Mouse (Mus musculus): ENCODE results near the gene Uba5. TPM values are rescaled to one million over a fixed set of nuclear protein-coding genes. Genes with fewer than 3 reads are reported as not detected.

The Uba5 gene
- polyA plus RNA-seq, 1 experiment from 2014 or later: 65.5 TPM

- no peak overlapping the region for H3K4me3 ChIP-seq
- no peaks in the 10 kb centered on the region for H3K4me1 ChIP-seq (replicated peaks)
- H3K4me2 ChIP-seq: no peak overlapping the region
- H3K9ac ChIP-seq: no peak overlapping the region
- no peak overlapping the region for H3K27ac ChIP-seq
- WGBS: 95% methylated on average over 5 of the region's 5 CpGs
- 0 out of 2 replicates have a peak, but pooled peaks cover 4% of the 10 kb centered on the region for H3K36me3 ChIP-seq
- no peak for ATAC-seq (ENCODE audit: low FRiP score)
- H3K9me3 ChIP-seq: no peaks in the 10 kb centered on the region
- no peaks in the 10 kb centered on the region for H3K27me3 ChIP-seq
These were observed 30.0 kb upstream of the Uba5 start for GRCm38 (mm10) chr9:104092945-104093344.

GRCm38 (mm10) chr9:104088555-104088954, 25.6 kb upstream of the Uba5 start:
- Histone ChIP-seq H3K27ac (peak overlapping the region; percentile 58; the same call in 1 of the 2 replicates), H3K4me3 (no peak overlapping the region), H3K27me3 (no peaks in the 10 kb centered on the region), H3K4me2 (no peak overlapping the region), H3K9ac (no peak overlapping the region), H3K4me1 (replicated peaks) (no peaks in the 10 kb centered on the region), H3K9me3 (no peaks in the 10 kb centered on the region), H3K36me3 (peaks cover 9% of the 10 kb centered on the region)
- no peak for ATAC-seq (ENCODE audit: low FRiP score)
- 68% methylated on average over 8 of the region's 8 CpGs for WGBS

GRCm38 (mm10) chr9:104085730-104086429, 22.9 kb upstream of the Uba5 start:
- Histone ChIP-seq H3K9ac (no peak overlapping the region), H3K27ac (no peak overlapping the region), H3K4me1 (replicated peaks) (no peaks in the 10 kb centered on the region), H3K36me3 (peaks cover 20% of the 10 kb centered on the region), H3K4me3 (no peak overlapping the region), H3K9me3 (no peaks in the 10 kb centered on the region), H3K4me2 (no peak overlapping the region), H3K27me3 (no peaks in the 10 kb centered on the region)
- ATAC-seq (ENCODE audit: low FRiP score): no peak
- 62% methylated on average over 4 of the region's 4 CpGs for WGBS

- H3K9me3 ChIP-seq: no peaks in the 10 kb centered on the region
- no peaks in the 10 kb centered on the region for H3K27me3 ChIP-seq
- no peak overlapping the region for H3K27ac ChIP-seq
- H3K4me2 ChIP-seq: no peak overlapping the region
- ATAC-seq (ENCODE audit: low FRiP score): no peak
- H3K4me1 ChIP-seq (replicated peaks): no peaks in the 10 kb centered on the region
- WGBS: 89% methylated on average over 3 of the region's 3 CpGs
- H3K36me3 ChIP-seq: peaks cover 20% of the 10 kb centered on the region
- H3K4me3 ChIP-seq: no peak overlapping the region
- no peak overlapping the region for H3K9ac ChIP-seq
These were observed 17.1 kb upstream of the Uba5 start for GRCm38 (mm10) chr9:104080038-104080437.

- H3K4me2 ChIP-seq: no peak overlapping the region
- H3K4me1 ChIP-seq (replicated peaks): no peaks in the 10 kb centered on the region
- no peaks in the 10 kb centered on the region for H3K9me3 ChIP-seq
- no peak for ATAC-seq (ENCODE audit: low FRiP score)
- H3K27me3 ChIP-seq: no peaks in the 10 kb centered on the region
- WGBS: 55% methylated on average over 5 of the region's 5 CpGs
- no peak overlapping the region for H3K27ac ChIP-seq
- peaks cover 16% of the 10 kb centered on the region; the same call in 1 of the 2 replicates for H3K36me3 ChIP-seq
- H3K9ac ChIP-seq: no peak overlapping the region
- H3K4me3 ChIP-seq: no peak overlapping the region
These were observed 16.4 kb upstream of the Uba5 start for GRCm38 (mm10) chr9:104079379-104079778.

- Histone ChIP-seq H3K27ac (no peak overlapping the region), H3K9me3 (no peaks in the 10 kb centered on the region), H3K4me2 (no peak overlapping the region), H3K4me1 (replicated peaks) (no peaks in the 10 kb centered on the region), H3K36me3 (peaks cover 11% of the 10 kb centered on the region; the same call in 1 of the 2 replicates), H3K27me3 (no peaks in the 10 kb centered on the region), H3K4me3 (no peak overlapping the region), H3K9ac (no peak overlapping the region)
- 100% methylated on average over 1 of the region's 1 CpGs for WGBS
- ATAC-seq (ENCODE audit: low FRiP score): no peak
These were observed 15.8 kb upstream of the Uba5 start for GRCm38 (mm10) chr9:104078780-104079179.

- Histone ChIP-seq H3K4me1 (replicated peaks) (no peaks in the 10 kb centered on the region), H3K9ac (no peak overlapping the region), H3K4me2 (no peak overlapping the region), H3K27ac (no peak overlapping the region), H3K9me3 (no peaks in the 10 kb centered on the region), H3K4me3 (no peak overlapping the region), H3K27me3 (no peaks in the 10 kb centered on the region), H3K36me3 (no peaks in the 10 kb centered on the region)
- WGBS: 61% methylated on average over 2 of the region's 2 CpGs
- no peak for ATAC-seq (ENCODE audit: low FRiP score)
These were observed 12.9 kb upstream of the Uba5 start for GRCm38 (mm10) chr9:104075808-104076207.

GRCm38 (mm10) chr9:104070863-104071604, 8.1 kb upstream of the Uba5 start:
- 83% methylated on average over 8 of the region's 8 CpGs for WGBS
- no peak for ATAC-seq (ENCODE audit: low FRiP score)
- Histone ChIP-seq H3K36me3 (no peaks in the 10 kb centered on the region), H3K9ac (no peak overlapping the region), H3K4me3 (no peak overlapping the region), H3K9me3 (no peaks in the 10 kb centered on the region), H3K4me2 (no peak overlapping the region), H3K27ac (no peak overlapping the region), H3K27me3 (no peaks in the 10 kb centered on the region), H3K4me1 (replicated peaks) (no peaks in the 10 kb centered on the region)

- Histone ChIP-seq H3K27me3 (no peaks in the 10 kb centered on the region), H3K36me3 (no peaks in the 10 kb centered on the region), H3K9me3 (no peaks in the 10 kb centered on the region), H3K4me1 (replicated peaks) (no peaks in the 10 kb centered on the region), H3K27ac (no peak overlapping the region), H3K4me3 (no peak overlapping the region), H3K9ac (no peak overlapping the region), H3K4me2 (no peak overlapping the region)
- 89% methylated on average over 4 of the region's 4 CpGs for WGBS
- no peak for ATAC-seq (ENCODE audit: low FRiP score)
These were observed 7.3 kb upstream of the Uba5 start for GRCm38 (mm10) chr9:104070241-104070640.

GRCm38 (mm10) chr9:104064571-104064970, 1.6 kb upstream of the Uba5 start:
- no peak for ATAC-seq (ENCODE audit: low FRiP score)

GRCm38 (mm10) chr9:104063244-104063961, 469 bp upstream of the Uba5 start, which contains the start of gene Acad11:
TSS of gene Acad11 (plus strand) at chr9:104063377.
- Histone ChIP-seq H3K4me2 (peak within 1 kb of the TSS; percentile 94), H3K4me1 (replicated peaks) (peaks cover 26% of the 10 kb centered on the region), H3K9me3 (no peaks in the 10 kb centered on the region), H3K27ac (peak within 1 kb of the TSS; percentile 83), H3K36me3 (peaks cover 21% of the 10 kb centered on the region), H3K9ac (peak within 1 kb of the TSS; percentile 97), H3K27me3 (no peaks in the 10 kb centered on the region), H3K4me3 (peak within 1 kb of the TSS; percentile 100)
- ATAC-seq (ENCODE audit: low FRiP score): peak; percentile 98
- WGBS: under 1% methylated on average over 29 of the region's 30 CpGs

More at GRCm38 (mm10) chr9:104064571-104064970, 1.6 kb upstream of the Uba5 start:
- no peaks in the 10 kb centered on the region for H3K9me3 ChIP-seq
- no peak overlapping the region for H3K4me2 ChIP-seq
- no peak overlapping the region for H3K9ac ChIP-seq
- peaks cover 16% of the 10 kb centered on the region for H3K36me3 ChIP-seq
- no peak overlapping the region for H3K4me3 ChIP-seq
- WGBS: 44% methylated on average over 1 of the region's 1 CpGs
- peaks cover 26% of the 10 kb centered on the region for H3K4me1 ChIP-seq (replicated peaks)
- no peaks in the 10 kb centered on the region for H3K27me3 ChIP-seq
- no peak overlapping the region for H3K27ac ChIP-seq

- Histone ChIP-seq H3K9ac (no peak overlapping the region), H3K4me1 (replicated peaks) (no peaks in the 10 kb centered on the region)
- WGBS: 92% methylated on average over 6 of the region's 6 CpGs
These were observed 11.9 kb downstream of the Uba5 start for GRCm38 (mm10) chr9:104051028-104051427.

More at GRCm38 (mm10) chr9:104051028-104051427, 11.9 kb downstream of the Uba5 start:
- Histone ChIP-seq H3K4me3 (no peak overlapping the region), H3K36me3 (peaks cover 95% of the 10 kb centered on the region), H3K4me2 (no peak overlapping the region), H3K27ac (no peak overlapping the region), H3K27me3 (no peaks in the 10 kb centered on the region), H3K9me3 (no peaks in the 10 kb centered on the region)
- no peak for ATAC-seq (ENCODE audit: low FRiP score)

Measured in hindbrain, embryonic 13.5 days (tissue).